Mouse (Mus musculus): ENCODE data around the gene Gm45711.
"Not testable (repeated sequence)": the region's sequence is repeated elsewhere in the genome, so short reads cannot be mapped to it uniquely, and the experiment has no call there.

The Gm45711 gene

DNA sequence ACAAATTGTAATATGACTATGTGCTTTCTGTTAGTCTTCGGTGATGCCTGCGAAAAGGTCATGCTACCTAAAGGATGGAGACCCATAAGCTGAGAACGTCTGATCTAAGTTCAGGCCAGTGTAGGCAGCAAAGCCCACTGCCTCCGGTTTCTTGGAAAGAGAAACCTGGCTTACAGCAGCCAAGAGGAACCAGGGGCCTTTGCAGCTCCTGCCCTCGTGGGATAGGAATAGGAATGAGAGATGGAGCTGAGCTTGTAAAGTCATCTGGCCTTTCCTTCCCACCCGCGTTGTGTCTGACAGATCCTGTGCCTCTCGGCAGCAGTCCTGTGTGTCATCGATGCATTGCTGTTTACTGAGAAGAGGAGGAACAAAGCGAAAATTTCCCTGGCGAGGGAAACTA lies 11.4 kb upstream of the Gm45711 start, which contains the start of gene Gm11020:
Gm11020 (plus strand) TSS at position 301 of the 400 bp plus-strand sequence.
- DNase-seq (ENCODE audit: low spot score in 2 of 2): not testable (repeated sequence)

DNA sequence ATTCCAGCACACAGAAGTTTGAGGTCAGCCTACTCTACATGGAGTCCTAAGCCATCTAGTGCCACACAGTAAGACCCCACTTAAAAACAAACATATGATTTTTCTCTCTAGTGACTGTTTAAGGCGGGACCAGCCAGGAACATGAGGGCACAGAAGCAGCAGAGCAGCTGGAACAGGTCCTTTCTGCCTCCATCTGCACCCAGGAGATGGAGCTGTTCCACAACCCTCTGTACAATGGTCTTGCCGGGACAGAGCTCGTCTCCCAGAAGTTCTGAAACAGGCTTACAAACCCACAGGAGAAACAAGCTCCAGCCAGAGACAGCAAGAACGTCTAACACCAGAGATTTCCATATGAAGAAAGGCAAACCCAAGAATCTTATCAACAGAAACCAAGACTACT lies 3.4 kb upstream of the Gm45711 start:
- DNase-seq (ENCODE audit: low spot score in 2 of 2): peak in 1 of 2 experiments; percentile 18

DNA sequence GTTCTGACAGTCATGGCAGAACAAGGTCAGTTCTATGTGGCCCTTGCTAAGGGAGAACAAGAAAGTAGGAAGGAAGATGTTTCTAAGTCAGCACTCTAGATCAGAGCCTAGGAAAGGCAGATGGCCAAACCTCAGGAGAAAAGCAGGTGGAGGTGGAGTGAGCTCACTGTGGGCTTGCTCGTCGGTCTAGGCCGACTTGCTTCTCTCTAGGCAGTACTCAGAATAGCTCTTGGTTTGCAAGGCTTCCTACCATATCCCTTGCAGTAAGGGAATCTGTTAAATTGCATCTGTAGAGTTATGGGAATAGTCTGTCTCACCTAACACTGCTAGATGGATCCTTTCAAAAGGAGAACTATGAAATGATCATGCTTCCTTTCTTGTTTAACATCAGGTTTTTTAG lies 2.1 kb upstream of the Gm45711 start:
- DNase-seq (ENCODE audit: low spot score in 2 of 2): not testable (repeated sequence)

DNA sequence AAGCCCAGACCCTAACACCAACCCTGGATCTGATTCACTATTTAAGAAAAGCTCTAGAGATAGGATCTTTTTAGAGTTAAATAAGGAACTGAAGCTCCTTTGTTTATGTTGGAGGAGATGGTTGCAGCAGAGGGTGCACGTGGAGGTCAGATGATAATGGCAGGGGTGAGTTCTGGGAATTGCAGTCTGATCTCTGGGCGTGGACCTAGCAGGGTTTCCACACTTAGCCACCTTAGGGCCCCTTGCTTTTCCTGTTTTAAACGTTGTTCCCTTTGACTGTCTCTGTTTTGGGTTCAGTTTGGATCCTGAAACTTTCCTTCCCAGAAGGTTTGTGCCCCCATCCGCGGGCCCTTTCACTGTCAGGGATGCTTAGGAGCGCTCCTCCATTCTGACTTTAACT lies 1.5 kb downstream of the Gm45711 start:
- not testable (repeated sequence) for DNase-seq (ENCODE audit: low spot score in 2 of 2)

DNA sequence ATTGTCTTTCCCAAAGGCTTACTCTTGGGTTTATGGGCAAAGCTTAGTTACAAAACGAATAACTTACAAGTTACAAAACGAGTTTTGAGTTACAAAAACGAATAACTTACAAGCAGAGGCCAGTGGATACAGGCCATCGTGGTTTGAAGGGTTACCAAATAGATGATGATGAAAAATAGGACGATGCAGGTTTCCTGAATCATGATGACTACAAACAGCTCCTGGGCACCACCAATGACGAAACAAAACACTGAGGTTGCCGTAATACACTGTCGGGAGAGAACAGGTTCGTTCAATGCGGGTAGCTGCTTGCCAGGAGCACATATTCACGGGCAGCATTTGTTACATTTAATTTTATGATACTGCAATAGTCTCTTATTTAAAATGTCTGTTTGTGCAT lies 4.9 kb downstream of the Gm45711 start:
- no peak for DNase-seq (ENCODE audit: low spot score in 2 of 2)

DNA sequence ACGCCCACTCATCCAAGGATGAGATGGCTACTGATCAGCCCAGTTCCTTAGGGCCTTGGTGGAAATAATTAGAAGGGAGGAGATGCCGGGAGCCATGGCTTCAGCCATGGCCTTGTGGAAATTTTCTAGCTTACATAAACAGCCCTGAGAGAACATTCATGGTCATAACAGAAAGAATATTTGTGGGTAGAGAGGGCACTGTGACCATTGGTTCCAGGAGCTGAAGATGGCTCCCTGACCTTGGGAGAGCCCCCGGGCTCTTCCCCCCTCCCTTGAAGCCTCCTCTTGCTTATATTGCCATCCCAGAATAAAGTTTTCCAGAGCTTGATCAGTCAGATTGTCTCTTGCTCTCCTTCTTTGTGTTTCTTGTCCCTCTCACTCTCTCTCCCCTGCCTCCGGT lies 7.3 kb downstream of the Gm45711 start:
- DNase-seq (ENCODE audit: low spot score in 2 of 2): not testable (repeated sequence)

DNA sequence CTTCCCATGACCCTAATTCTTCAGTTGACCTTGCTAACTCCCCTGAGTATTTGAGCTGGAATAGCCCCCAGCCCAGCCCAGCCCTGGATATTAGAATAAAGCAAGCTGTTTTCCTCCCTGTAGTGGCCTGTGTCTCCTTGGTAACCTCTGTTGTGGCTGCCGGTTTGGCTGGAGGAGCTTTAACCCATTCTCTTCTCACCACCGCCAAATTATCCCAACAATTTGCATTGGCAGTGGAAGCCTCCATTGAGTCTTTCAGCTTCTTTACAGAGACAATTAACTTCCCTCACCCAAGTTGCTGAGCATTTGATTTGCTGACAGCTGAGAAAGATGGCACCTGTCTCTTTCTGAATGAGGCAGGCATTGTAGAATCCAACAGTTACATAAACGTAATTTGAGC lies 8.3 kb downstream of the Gm45711 start:
- peak; percentile 10 to 27 for DNase-seq (ENCODE audit: low spot score in 2 of 2)

DNA sequence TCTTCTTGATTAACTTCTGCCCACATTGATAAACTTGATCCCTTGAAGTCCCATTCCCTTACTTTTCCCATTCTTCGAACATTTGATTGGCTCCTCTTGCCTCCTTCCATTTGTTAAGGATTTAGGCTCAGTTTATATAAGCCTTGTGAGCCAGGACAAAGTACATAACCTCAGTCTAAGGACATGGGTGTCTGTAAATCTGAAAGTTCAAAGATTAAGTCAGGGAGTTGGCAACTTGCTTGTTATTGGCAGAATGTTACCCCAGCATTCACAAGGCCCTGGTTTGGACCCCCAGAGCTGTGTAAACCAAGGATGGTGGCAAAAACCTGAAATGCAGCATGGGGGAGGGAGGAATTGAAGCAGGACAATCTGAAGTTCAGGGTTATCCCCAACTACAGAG lies 15.5 kb downstream of the Gm45711 start:
- DNase-seq (ENCODE audit: low spot score in 2 of 2): no peak

DNA sequence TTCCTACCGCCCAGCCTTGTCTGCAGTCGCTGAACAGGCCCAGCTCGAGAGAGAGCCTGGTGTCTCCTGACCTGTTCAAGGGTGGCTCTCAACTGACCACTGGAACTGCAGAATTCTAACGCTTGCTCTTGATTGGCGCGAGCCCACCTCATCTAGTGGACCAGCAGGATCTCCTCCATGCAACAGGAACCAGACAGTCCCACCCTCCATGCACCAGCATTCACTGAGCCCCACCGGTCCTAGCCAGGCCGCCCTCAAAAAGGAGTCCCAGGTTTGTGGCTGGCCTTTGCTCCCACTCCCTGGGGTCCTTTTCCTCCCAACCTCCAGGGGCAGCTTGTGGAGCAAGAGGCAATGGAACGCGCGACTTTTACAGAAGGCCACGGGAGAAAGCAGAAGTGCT lies 16.8 kb downstream of the Gm45711 start, which contains the start of gene Cmtm2a:
Cmtm2a (minus strand) TSS at position 101 of the 400 bp plus-strand sequence.
- not testable (repeated sequence) for DNase-seq (ENCODE audit: low spot score in 2 of 2)

DNA sequence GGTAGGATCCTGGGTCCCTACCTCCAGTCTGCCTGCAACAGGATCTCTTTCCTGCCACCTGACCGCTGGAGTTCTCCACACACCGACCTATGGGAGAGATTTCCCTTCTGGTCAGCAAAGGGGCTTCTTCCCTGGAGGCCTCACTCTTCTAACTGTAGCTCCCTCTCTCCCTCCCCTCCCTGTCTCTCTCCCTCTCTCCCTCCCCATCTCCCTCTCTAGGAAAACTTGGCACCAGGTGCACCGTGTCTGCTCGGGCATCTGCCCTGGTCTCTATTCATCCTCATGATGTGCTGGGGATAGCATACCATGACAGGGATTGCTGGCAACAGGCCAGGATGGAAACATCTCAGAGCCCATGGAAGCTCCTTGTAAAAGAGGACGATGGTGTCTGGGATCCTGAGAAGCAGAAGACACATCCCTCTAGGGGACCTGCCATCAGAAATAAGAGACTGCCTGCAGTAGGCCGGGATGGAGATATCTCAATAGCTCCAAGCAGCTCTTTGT lies 40.9 kb downstream of the Gm45711 start:
- no peak for DNase-seq (ENCODE audit: low spot score in 2 of 2)

DNA sequence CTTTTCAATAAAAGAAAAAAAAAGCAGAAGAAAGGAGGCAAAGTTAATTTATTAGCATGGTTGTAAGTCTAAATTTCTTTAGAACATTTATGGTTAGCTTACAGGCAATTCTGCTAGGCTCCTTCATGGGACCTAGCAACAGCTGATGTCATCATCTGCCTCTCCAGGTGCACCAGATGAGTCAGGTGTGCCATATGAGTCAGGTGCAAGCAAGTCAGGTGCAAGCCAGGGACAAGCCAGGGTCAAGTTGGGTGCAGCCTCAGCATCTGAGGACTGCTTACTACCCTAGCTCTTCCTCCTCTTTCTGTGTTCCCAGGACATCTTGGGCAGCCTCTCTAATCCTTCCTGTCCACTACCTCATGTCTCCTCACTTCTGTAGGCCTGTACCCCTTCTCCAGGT lies 41.5 kb downstream of the Gm45711 start:
- DNase-seq (ENCODE audit: low spot score in 2 of 2): no peak

DNA sequence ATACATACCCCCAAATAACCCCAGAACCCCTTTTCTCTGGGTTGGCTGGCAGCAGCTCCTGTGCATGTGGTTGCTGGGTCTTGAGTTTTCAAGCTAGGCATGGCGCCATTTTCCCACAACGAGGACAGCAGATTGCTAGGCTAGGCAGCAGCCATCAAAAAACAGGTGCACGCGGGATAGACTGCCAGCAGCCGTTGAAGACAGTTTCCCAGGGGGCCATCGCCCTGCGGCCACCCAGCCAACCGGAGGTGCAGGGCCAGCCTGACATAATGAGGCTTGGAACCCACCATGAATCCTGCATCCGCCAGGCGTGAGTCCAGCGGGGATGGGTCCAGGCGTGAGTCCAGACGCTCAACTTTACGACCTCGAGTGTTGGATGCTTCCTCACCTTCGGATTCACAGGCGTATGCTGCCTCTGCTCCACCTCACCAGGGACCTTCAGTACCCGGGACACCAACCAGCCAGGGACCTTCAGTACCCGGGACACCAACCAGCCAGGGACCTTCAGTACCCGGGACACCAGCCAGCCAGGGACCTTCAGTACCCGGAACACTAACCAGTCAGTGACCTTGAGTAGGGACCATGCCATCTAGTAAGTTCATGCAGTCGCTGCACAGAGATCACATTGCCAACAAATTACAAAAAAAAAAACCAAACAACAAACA lies 45.5 kb downstream of the Gm45711 start:
- DNase-seq (ENCODE audit: low spot score in 2 of 2): not testable (repeated sequence)

DNA sequence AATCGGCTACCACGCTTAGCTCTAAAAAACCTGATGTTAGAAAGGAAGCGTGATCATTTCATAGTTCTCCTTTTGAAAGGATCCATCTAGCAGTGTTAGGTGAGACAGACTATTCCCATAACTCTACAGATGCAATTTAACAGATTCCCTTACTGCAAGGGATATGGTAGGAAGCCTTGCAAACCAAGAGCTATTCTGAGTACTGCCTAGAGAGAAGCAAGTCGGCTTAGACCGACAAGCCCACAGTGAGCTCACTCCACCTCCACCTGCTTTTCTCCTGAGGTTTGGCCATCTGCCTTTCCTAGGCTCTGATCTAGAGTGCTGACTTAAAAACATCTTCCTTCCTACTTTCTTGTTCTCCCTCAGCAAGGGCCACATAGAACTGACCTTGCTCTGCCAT lies 48.1 kb downstream of the Gm45711 start:
- DNase-seq (ENCODE audit: low spot score in 2 of 2): not testable (repeated sequence)

DNA sequence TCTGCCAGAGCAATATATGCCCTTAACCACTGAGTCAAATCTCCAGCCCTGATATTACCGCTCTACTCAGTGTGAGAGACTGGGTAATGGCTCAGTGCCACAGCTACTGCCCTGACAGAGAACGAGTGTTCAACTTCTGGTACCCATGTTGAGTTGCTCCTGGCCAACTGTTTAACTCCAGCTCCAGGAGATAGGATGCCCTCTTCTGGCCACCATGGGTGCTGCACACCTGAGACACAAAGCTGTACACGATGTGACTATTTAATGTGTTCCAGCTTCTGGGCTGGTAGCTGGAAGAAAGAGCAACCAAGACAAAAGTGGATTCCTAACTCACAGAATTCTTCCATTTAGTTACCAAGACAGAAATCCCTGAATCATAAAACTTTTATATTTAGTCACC lies 56.9 kb downstream of the Gm45711 start:
- no peak for DNase-seq (ENCODE audit: low spot score in 2 of 2)

DNA sequence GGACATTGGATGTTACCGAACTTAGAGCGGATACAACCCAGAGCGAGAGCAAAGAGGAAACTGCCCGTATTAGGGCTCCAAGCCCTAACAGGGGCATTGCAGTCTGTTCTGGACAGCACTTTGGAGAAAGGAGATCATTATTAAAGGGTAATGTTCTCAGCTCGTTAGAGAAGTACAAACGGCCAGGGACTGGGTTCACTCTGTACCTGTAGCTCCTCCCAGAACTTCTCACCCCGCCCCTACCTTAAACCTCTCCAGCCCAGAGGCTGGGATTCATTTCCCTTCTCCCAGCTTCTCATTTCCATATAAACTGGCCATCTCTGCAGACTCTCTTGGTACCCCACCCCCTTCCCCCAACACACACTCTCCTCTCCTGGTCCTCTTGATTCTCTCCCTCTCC lies 58.4 kb downstream of the Gm45711 start:
- DNase-seq (ENCODE audit: low spot score in 2 of 2): no peak

DNA sequence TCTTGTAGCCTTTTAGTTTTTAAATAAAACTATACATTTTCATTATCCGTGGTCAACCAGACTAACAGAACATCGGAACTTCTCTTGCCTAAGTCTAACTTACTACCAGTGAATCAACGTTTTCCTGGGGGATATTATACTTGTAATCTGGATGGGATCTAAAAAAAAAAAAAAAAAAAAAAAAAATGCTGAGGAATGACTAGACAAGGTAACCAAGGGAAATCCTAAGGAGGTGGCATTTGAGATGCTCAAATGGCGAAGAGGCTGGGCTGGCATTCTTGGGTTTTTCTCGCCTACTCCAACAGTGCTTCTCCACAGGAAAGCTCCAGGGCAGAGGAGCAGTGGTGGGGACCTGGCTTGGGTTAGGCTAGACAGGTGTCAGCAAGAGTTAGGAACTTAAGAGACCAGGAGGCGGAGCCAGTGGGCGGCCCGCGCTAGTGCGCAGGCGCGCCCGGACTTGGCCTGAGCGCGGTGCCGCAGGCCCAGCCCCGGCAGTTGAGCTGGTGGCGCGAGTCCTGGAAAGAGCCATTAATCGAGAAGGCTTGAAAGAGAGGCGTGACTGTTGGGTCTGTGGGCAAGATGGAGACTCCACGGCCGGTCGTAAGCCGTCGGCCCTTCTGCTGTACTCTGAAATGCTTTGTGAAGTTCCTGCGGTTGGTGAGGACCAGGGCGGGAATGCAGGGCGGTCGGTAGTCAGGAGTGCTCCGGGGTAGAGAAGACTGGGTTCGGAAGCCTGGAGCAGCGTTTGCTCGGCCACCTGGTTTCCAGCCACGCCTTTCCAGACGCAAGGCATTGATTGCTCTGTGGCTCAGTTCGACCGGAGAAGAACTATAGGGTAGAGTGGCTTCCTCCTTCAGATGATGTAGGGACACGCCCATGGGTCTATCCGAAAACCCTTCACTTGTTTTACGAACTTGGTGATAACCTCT lies 59.2 kb downstream of the Gm45711 start, which contains the start of gene Cklf:
Cklf (plus strand) TSS at position 423 of the 929 bp plus-strand sequence.
- peak; percentile 78 to 86 for DNase-seq (ENCODE audit: low spot score in 2 of 2)

DNA sequence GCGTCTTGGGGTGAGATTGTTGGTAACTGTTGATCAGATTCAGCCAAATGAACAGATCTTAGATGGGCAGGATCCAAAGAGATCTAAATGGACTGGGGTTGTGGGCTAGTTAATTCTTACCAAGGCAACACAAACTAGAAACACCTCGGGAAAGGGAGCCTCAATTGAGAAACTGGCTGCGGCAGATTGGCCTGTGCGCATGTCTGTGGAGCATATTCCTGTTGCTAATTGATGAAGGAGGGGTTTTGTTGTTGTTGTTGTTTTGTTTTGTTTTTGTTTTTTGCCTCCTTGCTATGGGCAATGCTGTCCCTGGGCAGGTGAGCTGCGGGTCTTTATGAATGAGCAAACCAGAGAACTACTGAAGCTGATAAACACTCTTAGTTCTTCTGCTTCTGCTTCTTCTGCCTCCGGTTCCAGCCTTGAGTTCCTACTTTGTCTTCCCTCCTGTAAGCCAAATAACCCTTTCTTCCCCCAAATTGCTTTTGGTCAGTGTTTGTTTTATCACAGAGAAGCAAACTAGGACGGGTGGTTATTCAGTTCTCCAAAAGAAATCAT lies 60.4 kb downstream of the Gm45711 start:
- no peak for DNase-seq (ENCODE audit: low spot score in 2 of 2)

DNA sequence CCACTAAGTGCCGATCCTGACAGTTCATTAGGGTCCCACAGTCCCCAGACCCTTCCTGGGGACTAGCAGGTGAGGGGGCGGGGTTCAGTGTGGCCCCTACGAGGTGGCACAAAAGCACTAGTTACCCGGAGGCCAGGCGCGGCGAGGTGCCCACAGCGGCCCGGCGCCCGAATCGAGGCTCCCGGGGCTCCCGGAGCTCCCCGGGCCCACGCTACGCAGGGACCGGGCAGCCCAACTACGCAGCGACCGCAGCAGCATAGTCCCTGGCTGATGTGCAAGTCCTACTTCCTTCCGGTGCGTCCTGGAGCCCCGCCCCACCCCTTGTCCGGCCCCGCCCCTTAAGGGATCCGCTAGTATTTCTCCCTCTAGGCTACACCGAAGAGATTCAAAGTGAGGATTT lies 61.6 kb downstream of the Gm45711 start, which contains the start of gene Tk2:
Tk2 (minus strand) TSS at position 283 of the 400 bp plus-strand sequence.
- DNase-seq (ENCODE audit: low spot score in 2 of 2): peak; percentile 75 to 82

DNA sequence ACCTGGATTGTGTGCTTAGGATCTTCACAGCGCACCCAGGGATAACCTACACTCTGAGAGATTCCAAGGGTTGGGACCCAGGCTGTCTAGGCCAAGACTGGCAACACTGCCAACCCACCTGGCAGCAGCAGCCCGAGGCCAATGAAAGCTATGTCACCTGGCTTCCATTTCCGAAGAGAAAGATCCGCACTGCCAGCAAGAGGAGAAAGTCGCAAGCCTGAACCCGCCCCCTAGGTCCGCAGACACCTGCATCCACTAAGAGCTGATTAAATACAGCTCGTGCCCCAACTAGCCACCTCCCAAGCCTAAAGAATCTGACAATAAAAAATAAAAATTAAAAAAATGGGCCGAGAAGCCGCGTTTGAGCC lies 62.0 kb downstream of the Gm45711 start:
- DNase-seq (ENCODE audit: low spot score in 2 of 2): peak in 1 of 2 experiments; percentile 14

DNA sequence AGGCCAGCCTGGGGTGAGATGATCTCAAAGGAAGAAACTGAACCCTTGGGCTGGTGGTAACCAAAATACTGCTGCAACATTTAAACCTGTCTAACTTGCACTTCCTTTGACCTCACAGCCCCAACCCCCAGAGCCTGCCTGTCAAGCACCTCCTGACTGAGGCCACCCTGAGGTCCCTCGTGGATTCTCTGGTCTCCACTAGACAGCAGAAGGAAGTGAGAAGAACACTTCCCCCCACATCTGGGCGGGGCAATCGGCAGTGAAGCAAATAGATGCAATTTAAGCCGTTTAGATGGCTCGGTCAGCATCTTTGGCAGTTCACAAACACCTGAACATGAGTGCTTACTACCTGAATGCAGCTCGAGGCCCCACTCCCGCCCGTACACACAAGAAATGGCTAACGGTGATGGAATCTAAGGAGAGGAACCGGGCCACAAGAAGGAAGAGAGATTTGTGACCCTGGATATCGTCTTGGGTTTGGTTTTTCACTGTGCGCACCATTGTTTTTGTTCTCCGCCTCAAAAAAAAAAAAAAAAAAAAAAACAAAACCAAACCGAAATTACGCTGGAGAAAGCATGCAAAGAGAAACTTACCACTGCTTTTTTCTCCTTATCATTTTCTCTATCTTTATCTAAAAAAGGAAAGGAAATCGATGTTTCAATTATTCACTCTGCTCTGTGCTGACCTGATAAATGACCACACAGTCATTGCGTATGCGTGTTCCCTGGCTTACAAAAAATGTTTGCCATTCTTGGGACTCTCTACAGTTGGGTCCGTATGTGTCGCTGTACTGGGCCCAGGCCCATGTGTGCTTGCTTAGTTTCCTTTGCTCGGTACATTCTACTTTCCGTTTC lies 62.6 kb downstream of the Gm45711 start:
- DNase-seq (ENCODE audit: low spot score in 2 of 2): peak; percentile 19 to 64

DNA sequence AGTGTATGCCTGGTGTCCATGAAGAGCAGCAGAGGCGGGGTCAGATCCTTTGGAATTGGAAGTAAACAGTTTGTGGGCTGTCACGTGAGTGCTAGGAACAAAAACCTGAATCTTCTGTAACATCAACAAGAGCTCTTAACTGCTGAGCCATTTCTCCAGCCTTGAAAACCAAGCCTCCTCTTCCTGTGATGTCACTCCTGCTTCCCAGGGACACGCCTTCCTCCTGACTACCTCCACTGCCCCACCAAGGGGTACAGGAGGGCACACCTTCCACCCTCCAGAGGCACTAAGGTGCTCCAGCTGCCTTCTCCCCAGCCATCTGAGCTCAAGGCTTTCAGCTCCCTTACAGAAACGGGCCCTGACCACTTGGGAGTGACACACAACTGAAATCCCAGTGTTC lies 63.3 kb downstream of the Gm45711 start:
- no peak for DNase-seq (ENCODE audit: low spot score in 2 of 2)
